Mouse (Mus musculus) forebrain, embryonic 13.5 days (tissue): ENCODE results near the gene Csrp1. TPM values are rescaled to one million over a fixed set of nuclear protein-coding genes. Genes with fewer than 3 reads are reported as not detected.

ENCODE experiments used
- ATAC-seq: fragments of 200-750 bp; cut with Nextera tagmentation; 2 replicates; pipeline ENCODE4 v1.8.0; 2017
- H3K27ac ChIP-seq: fragments of 300-500 bp; sonication (generic); 2 replicates; pipeline ENCODE4 v1.5.1; 2015; ENCODE audit warnings: inconsistent platforms, mild to moderate bottlenecking, moderate library complexity
- H3K27me3 ChIP-seq: fragments of 300-500 bp; sonication (generic); 2 replicates; pipeline ENCODE4 v1.6.1; 2015; ENCODE audit warnings: mild to moderate bottlenecking, inconsistent platforms
- H3K36me3 ChIP-seq: fragments of 300-500 bp; sonication (generic); 2 replicates; pipeline ENCODE4 v1.6.1; 2015; ENCODE audit warnings: mild to moderate bottlenecking, inconsistent platforms; ENCODE audit not compliant: poor library complexity, severe bottlenecking
- H3K4me1 ChIP-seq: fragments of 300-500 bp; sonication (generic); 2 replicates; pipeline ENCODE4 v1.6.1; 2015; ENCODE audit warnings: inconsistent platforms
- H3K4me2 ChIP-seq: fragments of 300-500 bp; sonication (generic); 2 replicates; pipeline ENCODE4 v1.6.1; 2015; ENCODE audit warnings: inconsistent platforms, mild to moderate bottlenecking, moderate library complexity
- H3K4me3 ChIP-seq: fragments of 300-500 bp; sonication (generic); 2 replicates; pipeline ENCODE4 v1.5.1; 2015; ENCODE audit warnings: mild to moderate bottlenecking, inconsistent platforms
- H3K9ac ChIP-seq: fragments of 300-500 bp; sonication (generic); 2 replicates; pipeline ENCODE4 v1.6.1; 2015; ENCODE audit warnings: mild to moderate bottlenecking, inconsistent platforms
- H3K9me3 ChIP-seq: fragments of 300-500 bp; sonication (generic); replicated peaks from 2 replicates; pipeline ENCODE4 v1.6.1; 2016; ENCODE audit warnings: inconsistent platforms
- WGBS: fragments of 180-500 bp; shearing (Covaris S2); methylation state at CpG from one replicate; pipeline ENCODE4 v1.1.7; 2015; 5-methylcytosine and 5-hydroxymethylcytosine counted together
- polyA plus RNA-seq: library from polyadenylated mRNA; unstranded; fragments of >200 nt; fragmentation: Nextera tagmentation; extraction: Ambion mirVana; gene quantifications from 2 replicates; pipeline ENCODE4 v1.2.1, GENCODE M21; 2015

Csrp1 gene
- polyA plus RNA-seq, 1 experiment from 2014 or later = 21.7 TPM

GRCm38 (mm10) chr1:135684895-135685294, 35.0 kb upstream of the Csrp1 start:
- Histone ChIP-seq H3K9ac (no peak overlapping the region), H3K9me3 (no peaks in the 10 kb centered on the region), H3K4me1 (peaks cover 26% of the 10 kb centered on the region), H3K36me3 (no peaks in the 10 kb centered on the region), H3K27me3 (peaks cover 34% of the 10 kb centered on the region), H3K4me2 (no peak overlapping the region), H3K4me3 (no peak overlapping the region), H3K27ac (no peak overlapping the region)
- WGBS = 52% methylated on average over 4 of the region's 4 CpGs
- ATAC-seq = no peak

DNA sequence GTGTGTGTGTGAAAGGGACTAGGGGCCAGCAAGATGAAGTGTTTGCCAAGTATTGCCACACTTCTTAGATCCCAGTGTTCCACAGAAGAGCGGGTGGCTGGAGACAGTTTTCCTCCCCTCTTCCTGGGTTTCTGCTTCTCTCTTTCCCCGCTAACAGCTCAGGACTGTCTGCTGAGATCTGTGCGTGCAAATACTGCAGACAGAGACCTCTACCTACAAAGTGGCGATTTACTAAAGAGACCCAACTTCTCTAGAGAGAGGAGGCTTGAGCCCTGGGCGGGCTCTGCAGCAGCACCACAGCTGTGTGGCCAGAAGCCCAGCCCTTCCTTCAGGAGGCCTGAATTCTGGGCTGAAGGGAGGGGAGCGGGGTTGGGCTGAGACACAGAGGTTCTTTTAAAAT, 34.5 kb upstream of the Csrp1 start:
- ATAC-seq = no peak
- H3K36me3 ChIP-seq = no peaks in the 10 kb centered on the region
- WGBS = 53% methylated on average over 6 of the region's 6 CpGs
- H3K4me2 ChIP-seq = no peak overlapping the region
- H3K9me3 ChIP-seq = no peaks in the 10 kb centered on the region
- no peak overlapping the region for H3K27ac ChIP-seq
- peaks cover 26% of the 10 kb centered on the region for H3K4me1 ChIP-seq
- H3K9ac ChIP-seq = no peak overlapping the region
- H3K27me3 ChIP-seq = peaks cover 34% of the 10 kb centered on the region
- H3K4me3 ChIP-seq = no peak overlapping the region

GRCm38 (mm10) chr1:135686792-135687510, 32.9 kb upstream of the Csrp1 start:
- H3K9me3 ChIP-seq = no peaks in the 10 kb centered on the region
- peak; percentile 8; the same call in 1 of the 2 replicates for ATAC-seq
- H3K27ac ChIP-seq = no peak overlapping the region
- WGBS = under 1% methylated on average over 19 of the region's 19 CpGs
- H3K36me3 ChIP-seq = no peaks in the 10 kb centered on the region
- H3K9ac ChIP-seq = peak overlapping the region; percentile 61
- peaks cover 22% of the 10 kb centered on the region for H3K4me1 ChIP-seq
- peaks cover 34% of the 10 kb centered on the region for H3K27me3 ChIP-seq
- peak overlapping the region; percentile 66 for H3K4me3 ChIP-seq
- H3K4me2 ChIP-seq = peak overlapping the region; percentile 99

GRCm38 (mm10) chr1:135687771-135688492, 31.9 kb upstream of the Csrp1 start:
- Histone ChIP-seq H3K27ac (peak overlapping the region; percentile 61), H3K9me3 (no peaks in the 10 kb centered on the region), H3K4me1 (peaks cover 22% of the 10 kb centered on the region), H3K4me3 (peak overlapping the region; percentile 66), H3K4me2 (peak overlapping the region; percentile 99), H3K36me3 (no peaks in the 10 kb centered on the region), H3K27me3 (peaks cover 34% of the 10 kb centered on the region), H3K9ac (peak overlapping the region; percentile 83)
- ATAC-seq = peak; percentile 86
- under 1% methylated on average over 66 of the region's 81 CpGs for WGBS

DNA sequence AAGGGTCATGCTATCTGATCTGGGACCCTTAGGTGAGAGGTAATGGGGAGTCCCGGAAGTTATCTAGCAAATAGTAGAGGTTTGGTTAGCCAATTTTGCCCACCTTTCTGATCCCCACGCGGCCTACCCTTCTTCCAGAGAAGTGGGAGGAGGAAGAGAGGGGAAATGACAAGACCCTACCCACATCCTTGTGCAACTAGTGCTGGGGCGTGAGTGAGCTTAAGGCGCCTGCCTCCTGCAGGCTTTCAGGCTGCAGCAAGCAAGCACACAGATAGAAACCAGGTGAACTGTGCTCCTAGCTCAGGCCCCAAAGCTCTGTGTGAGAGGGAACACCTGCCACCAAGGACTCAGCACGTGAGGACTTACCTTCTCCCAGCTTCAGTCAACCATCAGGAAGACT, 31.2 kb upstream of the Csrp1 start:
- Histone ChIP-seq H3K36me3 (no peaks in the 10 kb centered on the region), H3K4me1 (peaks cover 22% of the 10 kb centered on the region), H3K9ac (peak overlapping the region; percentile 83; the same call in 1 of the 2 replicates), H3K4me2 (peak overlapping the region; percentile 99), H3K27me3 (peaks cover 34% of the 10 kb centered on the region), H3K4me3 (peak overlapping the region; percentile 66), H3K9me3 (no peaks in the 10 kb centered on the region), H3K27ac (peak overlapping the region; percentile 61; the same call in 1 of the 2 replicates)
- no peak for ATAC-seq
- 11% methylated on average over 6 of the region's 6 CpGs for WGBS

GRCm38 (mm10) chr1:135690784-135691416, 29.0 kb upstream of the Csrp1 start:
- Histone ChIP-seq H3K9ac (no peak overlapping the region), H3K4me2 (no peak overlapping the region), H3K4me3 (no peak overlapping the region), H3K4me1 (peaks cover 28% of the 10 kb centered on the region), H3K36me3 (no peaks in the 10 kb centered on the region), H3K9me3 (no peaks in the 10 kb centered on the region), H3K27me3 (peaks cover 27% of the 10 kb centered on the region), H3K27ac (no peak overlapping the region)
- no peak for ATAC-seq
- WGBS = 74% methylated on average over 6 of the region's 6 CpGs

DNA sequence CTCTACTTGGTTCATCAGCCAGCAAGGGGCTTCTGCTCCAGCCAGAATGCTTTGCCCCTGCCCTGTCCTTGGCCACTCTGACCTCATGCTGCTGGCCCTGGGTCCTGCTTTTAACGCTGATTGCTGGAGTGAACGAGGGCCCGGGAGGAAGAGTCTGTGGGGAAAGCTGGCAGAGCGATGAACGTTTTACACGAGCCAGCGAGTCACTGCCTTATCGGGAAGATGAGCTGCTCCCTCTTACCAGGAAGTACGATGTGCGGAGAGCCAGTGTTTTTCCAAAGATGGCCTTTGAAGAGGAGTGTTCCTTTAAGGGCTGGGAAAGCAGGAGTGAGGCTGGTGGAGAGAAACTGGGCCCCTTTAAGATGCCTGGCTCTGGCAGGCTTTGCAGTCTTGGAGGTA, 28.4 kb upstream of the Csrp1 start:
- Histone ChIP-seq H3K27ac (no peak overlapping the region), H3K4me1 (peaks cover 25% of the 10 kb centered on the region), H3K9me3 (no peaks in the 10 kb centered on the region), H3K9ac (no peak overlapping the region), H3K27me3 (peaks cover 22% of the 10 kb centered on the region; the same call in 1 of the 2 replicates), H3K4me2 (no peak overlapping the region), H3K36me3 (no peaks in the 10 kb centered on the region), H3K4me3 (no peak overlapping the region)
- 59% methylated on average over 10 of the region's 10 CpGs for WGBS
- no peak for ATAC-seq

DNA sequence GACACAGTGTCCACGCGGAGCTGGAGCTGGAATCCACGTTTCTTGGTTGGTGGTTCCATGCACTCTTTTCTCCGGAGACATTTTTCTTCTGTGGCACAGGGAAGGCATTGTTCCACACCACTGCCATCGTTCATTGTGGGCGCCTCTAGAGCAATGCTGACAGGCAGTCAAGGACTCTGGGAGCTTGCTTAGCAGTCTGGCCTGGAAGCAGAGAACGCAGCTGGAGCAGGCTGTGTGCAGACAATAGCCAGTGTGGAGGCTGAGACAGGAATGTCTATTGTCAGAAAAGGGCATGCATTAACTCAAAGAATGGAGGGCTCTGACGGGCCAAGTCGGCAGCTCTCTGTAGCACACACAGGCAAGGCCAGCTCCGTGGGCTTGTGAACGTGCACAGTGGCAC, 25.7 kb upstream of the Csrp1 start:
- Histone ChIP-seq H3K4me1 (peaks cover 19% of the 10 kb centered on the region), H3K9me3 (no peaks in the 10 kb centered on the region), H3K27ac (no peak overlapping the region), H3K4me3 (no peak overlapping the region), H3K36me3 (no peaks in the 10 kb centered on the region), H3K4me2 (no peak overlapping the region), H3K9ac (no peak overlapping the region), H3K27me3 (peaks cover 21% of the 10 kb centered on the region)
- 0 out of 2 replicates have a peak, but pooled peaks have one; percentile 17 for ATAC-seq
- 52% methylated on average over 11 of the region's 11 CpGs for WGBS

- ATAC-seq = no peak
- WGBS = 78% methylated on average over 4 of the region's 4 CpGs
- peaks cover 23% of the 10 kb centered on the region for H3K4me1 ChIP-seq
Observed at GRCm38 (mm10) chr1:135697462-135697861, 22.4 kb upstream of the Csrp1 start.

DNA sequence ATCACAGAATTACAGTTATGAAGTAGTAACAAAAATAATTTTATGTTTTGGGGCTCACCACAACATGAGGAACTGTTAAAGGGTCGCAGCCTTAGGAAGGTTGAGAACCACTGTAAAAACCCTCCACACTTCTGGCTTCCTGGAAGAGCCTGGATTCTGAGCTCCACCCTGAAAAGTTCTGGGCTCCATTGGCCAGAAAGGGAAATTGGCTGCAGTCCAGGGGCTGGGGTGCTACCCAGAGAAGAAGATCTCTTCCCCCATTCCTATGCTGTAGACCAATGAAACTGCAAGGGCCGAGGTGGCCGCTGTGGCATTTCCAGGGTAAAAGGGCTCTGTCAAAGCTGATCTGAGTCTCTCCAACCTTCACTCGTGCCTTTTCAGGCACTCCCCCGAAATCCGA, 21.8 kb upstream of the Csrp1 start:
- WGBS = 35% methylated on average over 6 of the region's 6 CpGs

More at GRCm38 (mm10) chr1:135697462-135697861, 22.4 kb upstream of the Csrp1 start:
- H3K4me2 ChIP-seq = no peak overlapping the region
- no peak overlapping the region for H3K4me3 ChIP-seq
- no peak overlapping the region for H3K9ac ChIP-seq
- peaks cover 23% of the 10 kb centered on the region for H3K27me3 ChIP-seq
- H3K27ac ChIP-seq = no peak overlapping the region
- H3K9me3 ChIP-seq = no peaks in the 10 kb centered on the region
- no peaks in the 10 kb centered on the region for H3K36me3 ChIP-seq

GRCm38 (mm10) chr1:135698451-135698921, 21.4 kb upstream of the Csrp1 start:
- Histone ChIP-seq H3K4me3 (peak overlapping the region; percentile 33; the same call in 1 of the 2 replicates), H3K9me3 (no peaks in the 10 kb centered on the region), H3K9ac (peak overlapping the region; percentile 10; the same call in 1 of the 2 replicates), H3K27me3 (peaks cover 23% of the 10 kb centered on the region), H3K4me1 (peaks cover 23% of the 10 kb centered on the region), H3K4me2 (peak overlapping the region; percentile 69), H3K36me3 (no peaks in the 10 kb centered on the region), H3K27ac (no peak overlapping the region)
- WGBS = 5% methylated on average over 11 of the region's 11 CpGs
- no peak for ATAC-seq

More for the DNA sequence above, 21.8 kb upstream of the Csrp1 start:
- peaks cover 23% of the 10 kb centered on the region for H3K27me3 ChIP-seq
- no peak overlapping the region for H3K4me3 ChIP-seq
- peak overlapping the region; percentile 69; the same call in 1 of the 2 replicates for H3K4me2 ChIP-seq
- no peaks in the 10 kb centered on the region for H3K9me3 ChIP-seq
- no peak for ATAC-seq
- no peak overlapping the region for H3K9ac ChIP-seq
- H3K4me1 ChIP-seq = peaks cover 23% of the 10 kb centered on the region
- H3K27ac ChIP-seq = no peak overlapping the region
- no peaks in the 10 kb centered on the region for H3K36me3 ChIP-seq
